Mouse (Mus musculus) liver, postnatal 0 days (tissue): Measurements from ENCODE around the gene Hoxc11.

Experiments used
- CTCF ChIP-seq: sonication (generic); IDR thresholded peaks from 2 replicates; pipeline ENCODE4 v1.5.1; 2016; ENCODE audit warnings: antibody characterized with exemption, low read depth
- EP300 ChIP-seq: IDR thresholded peaks from 2 replicates; pipeline ENCODE4 v1.6.1; 2016; ENCODE audit warnings: antibody characterized with exemption, low read depth, mild to moderate bottlenecking

DNA sequence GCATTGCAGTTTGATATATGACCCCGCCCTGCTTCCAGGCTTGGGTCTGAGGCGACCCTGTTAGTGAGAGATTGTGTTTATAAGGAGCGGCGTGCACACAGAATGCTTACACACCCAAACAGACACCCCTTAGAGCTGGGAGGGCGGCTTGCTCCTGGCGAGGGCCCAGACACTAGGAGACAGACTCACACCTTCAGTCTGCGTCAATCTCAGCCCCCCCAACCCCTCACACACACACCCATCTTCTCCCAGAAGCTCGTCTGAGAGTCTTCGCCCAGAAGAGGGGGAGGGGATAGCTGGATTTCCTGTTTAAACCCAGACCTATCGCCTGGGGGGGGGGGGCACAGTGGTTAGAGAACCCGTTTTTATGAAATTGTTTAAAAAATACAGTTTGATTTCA, 45.7 kb downstream of the Hoxc11 start:
- TF ChIP-seq CTCF (no peak), EP300 (no peak)
